Mouse (Mus musculus): ENCODE data around the gene Chtop. TPM values are rescaled to one million over a fixed set of nuclear protein-coding genes. Genes with fewer than 3 reads are reported as not detected.
A peak's percentile ranks its signal among the peaks of the same experiment; 100 is the strongest.

Chtop gene
- polyA plus RNA-seq, 1 experiment from 2014 or later: 78.2 TPM

DNA sequence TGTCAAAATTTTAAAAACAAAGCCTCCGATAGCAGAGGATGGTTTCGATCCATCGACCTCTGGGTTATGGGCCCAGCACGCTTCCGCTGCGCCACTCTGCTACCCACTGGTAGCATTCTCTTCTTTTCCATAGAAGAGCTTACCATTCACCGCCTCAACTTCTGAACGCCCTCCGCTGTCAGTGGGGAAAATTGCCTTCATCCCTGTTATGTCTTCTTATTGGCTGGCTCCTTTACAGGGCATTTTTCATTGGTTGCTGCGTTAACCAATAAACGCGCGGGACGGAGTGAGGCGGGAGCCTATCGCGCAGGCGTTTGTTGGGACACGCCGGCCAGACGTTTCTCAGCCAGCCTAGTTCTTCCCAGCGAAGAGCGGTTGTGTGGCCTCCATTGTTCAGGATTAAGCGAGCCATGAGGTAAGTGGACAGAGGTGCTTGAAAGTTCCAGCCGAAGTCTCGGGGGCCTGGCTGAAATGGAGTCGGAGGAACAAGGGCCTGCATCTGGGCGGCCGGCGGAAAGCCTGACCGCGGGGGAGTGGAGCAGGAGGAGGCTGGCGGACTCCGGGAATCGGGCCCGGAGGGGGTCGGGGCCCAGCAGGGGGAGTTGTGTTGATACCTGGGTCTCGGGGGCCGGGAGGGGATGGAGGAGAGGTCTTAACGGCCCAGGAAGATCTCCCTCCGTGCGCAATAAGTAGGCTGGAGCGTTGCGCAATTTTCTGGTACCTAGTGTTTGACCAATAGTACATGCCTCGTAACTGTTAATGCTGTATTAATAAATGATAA, 33.3 kb downstream of the Chtop start, which contains the start of gene Ilf2:
Ilf2 (plus strand) TSS at position 296 of the 781 bp plus-strand sequence.
- H3K27me3 ChIP-seq (replicated peaks; ENCODE audit: control insufficient read depth, insufficient read depth, low read length): no peaks in the 10 kb centered on the region
- H3K4me2 ChIP-seq: peak within 1 kb of the TSS; percentile 94
- H3K27ac ChIP-seq (ENCODE audit: low read depth, low read length): peak within 1 kb of the TSS; percentile 86
- ATAC-seq (replicated peaks; ENCODE audit: low FRiP score) (peak; percentile 98), DNase-seq (ENCODE audit: low spot score) (peak; percentile 97)
- H3K36me3 ChIP-seq (ENCODE audit: control insufficient read depth, insufficient read depth, low read length): peaks cover 22% of the 10 kb centered on the region
- peak within 1 kb of the TSS; percentile 90 for H3K4me3 ChIP-seq (ENCODE audit: low read depth, low read length)
- peaks cover 7% of the 10 kb centered on the region for H3K4me1 ChIP-seq (replicated peaks; ENCODE audit: control insufficient read depth, insufficient read depth, low read length)
- no peaks in the 10 kb centered on the region for H3K9me3 ChIP-seq (ENCODE audit: control insufficient read depth, low read length)
- WGBS: under 1% methylated on average over 45 of the region's 45 CpGs
- H3K9ac ChIP-seq (ENCODE audit: low read depth, low read length): peak within 1 kb of the TSS; percentile 85

- no peak for DNase-seq (ENCODE audit: low spot score)
- peaks cover 7% of the 10 kb centered on the region for H3K4me1 ChIP-seq (replicated peaks; ENCODE audit: control insufficient read depth, insufficient read depth, low read length)
- H3K9ac ChIP-seq (ENCODE audit: low read depth, low read length): no peak overlapping the region
- H3K4me3 ChIP-seq (ENCODE audit: low read depth, low read length): peak overlapping the region; percentile 39; the same call in 1 of the 2 replicates
- ATAC-seq (replicated peaks; ENCODE audit: low FRiP score): peak; percentile 3; the same call in 1 of the 2 replicates
- H3K9me3 ChIP-seq (ENCODE audit: control insufficient read depth, low read length): no peaks in the 10 kb centered on the region
- WGBS: 37% methylated on average over 15 of the region's 16 CpGs
- no peaks in the 10 kb centered on the region for H3K27me3 ChIP-seq (replicated peaks; ENCODE audit: control insufficient read depth, insufficient read depth, low read length)
- no peak overlapping the region for H3K27ac ChIP-seq (ENCODE audit: low read depth, low read length)
- H3K36me3 ChIP-seq (ENCODE audit: control insufficient read depth, insufficient read depth, low read length): peaks cover 20% of the 10 kb centered on the region
- peak overlapping the region; percentile 55 for H3K4me2 ChIP-seq
Observed at GRCm38 (mm10) chr3:90475151-90475830, 34.0 kb downstream of the Chtop start.

DNA sequence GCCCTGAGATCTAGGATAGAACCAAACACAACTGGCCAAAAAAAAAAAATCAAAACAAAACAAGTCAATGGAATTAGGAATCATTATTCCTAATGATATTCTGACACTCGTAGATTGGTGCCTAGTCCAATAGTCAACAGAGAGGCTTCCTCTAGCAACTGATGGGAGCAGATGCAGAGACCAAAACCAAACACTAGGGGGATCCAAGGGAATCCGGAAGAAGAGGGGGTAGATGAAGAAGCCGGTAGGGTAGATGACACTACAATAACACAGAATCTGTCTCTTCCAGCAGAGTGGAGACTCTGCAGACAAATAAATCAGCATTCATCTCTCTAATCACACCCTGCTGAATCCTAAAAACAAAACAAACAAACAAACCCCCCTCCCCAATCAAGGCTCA, 37.1 kb downstream of the Chtop start:
- Histone ChIP-seq H3K9me3 (ENCODE audit: control insufficient read depth, low read length) (no peaks in the 10 kb centered on the region), H3K4me1 (replicated peaks; ENCODE audit: control insufficient read depth, insufficient read depth, low read length) (peaks cover 5% of the 10 kb centered on the region), H3K36me3 (ENCODE audit: control insufficient read depth, insufficient read depth, low read length) (0 out of 2 replicates have a peak, but pooled peaks cover 1% of the 10 kb centered on the region), H3K4me3 (ENCODE audit: low read depth, low read length) (no peak overlapping the region), H3K9ac (ENCODE audit: low read depth, low read length) (no peak overlapping the region), H3K27me3 (replicated peaks; ENCODE audit: control insufficient read depth, insufficient read depth, low read length) (no peaks in the 10 kb centered on the region), H3K4me2 (no peak overlapping the region), H3K27ac (ENCODE audit: low read depth, low read length) (no peak overlapping the region)
- DNase-seq (ENCODE audit: low spot score) (no peak), ATAC-seq (replicated peaks; ENCODE audit: low FRiP score) (no peak)
- 20% methylated on average over 3 of the region's 3 CpGs for WGBS

GRCm38 (mm10) chr3:90467618-90468300, 41.5 kb downstream of the Chtop start:
- H3K27me3 ChIP-seq (replicated peaks; ENCODE audit: control insufficient read depth, insufficient read depth, low read length): peaks cover 34% of the 10 kb centered on the region
- WGBS: 88% methylated on average over 10 of the region's 10 CpGs
- H3K4me1 ChIP-seq (replicated peaks; ENCODE audit: control insufficient read depth, insufficient read depth, low read length): peaks cover 7% of the 10 kb centered on the region
- H3K27ac ChIP-seq (ENCODE audit: low read depth, low read length): no peak overlapping the region
- no peaks in the 10 kb centered on the region for H3K9me3 ChIP-seq (ENCODE audit: control insufficient read depth, low read length)
- H3K9ac ChIP-seq (ENCODE audit: low read depth, low read length): no peak overlapping the region
- no peak for DNase-seq (ENCODE audit: low spot score)
- no peak overlapping the region for H3K4me2 ChIP-seq
- H3K4me3 ChIP-seq (ENCODE audit: low read depth, low read length): no peak overlapping the region
- no peaks in the 10 kb centered on the region for H3K36me3 ChIP-seq (ENCODE audit: control insufficient read depth, insufficient read depth, low read length)
- ATAC-seq (replicated peaks; ENCODE audit: low FRiP score): no peak

GRCm38 (mm10) chr3:90466311-90466766, 43.0 kb downstream of the Chtop start:
- H3K27ac ChIP-seq (ENCODE audit: low read depth, low read length): no peak overlapping the region
- peaks cover 46% of the 10 kb centered on the region for H3K27me3 ChIP-seq (replicated peaks; ENCODE audit: control insufficient read depth, insufficient read depth, low read length)
- H3K4me3 ChIP-seq (ENCODE audit: low read depth, low read length): peak overlapping the region; percentile 52
- peak; percentile 43 for ATAC-seq (replicated peaks; ENCODE audit: low FRiP score)
- H3K9ac ChIP-seq (ENCODE audit: low read depth, low read length): no peak overlapping the region
- no peaks in the 10 kb centered on the region for H3K36me3 ChIP-seq (ENCODE audit: control insufficient read depth, insufficient read depth, low read length)
- peaks cover 7% of the 10 kb centered on the region for H3K4me1 ChIP-seq (replicated peaks; ENCODE audit: control insufficient read depth, insufficient read depth, low read length)
- peak overlapping the region; percentile 83 for H3K4me2 ChIP-seq
- H3K9me3 ChIP-seq (ENCODE audit: control insufficient read depth, low read length): no peaks in the 10 kb centered on the region
- 1% methylated on average over 15 of the region's 15 CpGs for WGBS
- peak; percentile 47 for DNase-seq (ENCODE audit: low spot score)

DNA sequence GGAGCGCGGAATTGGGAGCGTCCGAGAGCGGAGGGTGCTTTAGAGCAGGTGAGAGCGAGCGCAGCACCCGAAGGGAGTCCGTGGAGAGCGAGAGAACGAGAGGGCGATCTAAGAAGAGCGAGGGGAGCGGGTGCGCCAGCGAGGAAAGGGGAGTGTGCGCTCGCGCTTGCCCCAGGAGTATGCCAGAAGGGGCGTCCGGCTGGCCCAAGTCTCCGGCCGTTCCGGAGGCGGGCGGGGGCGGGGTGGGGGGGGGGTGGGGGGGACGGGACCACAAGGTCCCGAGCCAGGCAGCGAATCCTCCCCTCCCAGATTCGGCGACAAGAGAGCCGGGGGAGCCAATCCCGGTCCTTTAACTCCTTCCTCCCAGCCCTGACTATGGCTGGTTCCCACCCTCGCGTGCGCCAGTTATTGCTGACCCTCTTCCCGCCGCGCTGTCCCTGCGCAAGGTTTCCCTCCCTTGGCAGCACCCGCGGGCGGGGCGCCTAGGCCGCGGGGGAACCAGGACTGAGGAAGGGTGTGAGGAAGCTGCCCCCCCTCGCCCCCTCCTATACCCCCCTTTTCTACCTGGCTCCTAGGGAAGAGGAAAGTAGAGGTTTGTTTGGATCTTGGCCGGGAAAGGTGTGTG, 43.5 kb downstream of the Chtop start, which contains the start of gene Npr1:
Npr1 (minus strand) TSS at position 181 of the 625 bp plus-strand sequence.
- Histone ChIP-seq H3K27me3 (replicated peaks; ENCODE audit: control insufficient read depth, insufficient read depth, low read length) (peaks cover 46% of the 10 kb centered on the region), H3K9me3 (ENCODE audit: control insufficient read depth, low read length) (no peaks in the 10 kb centered on the region), H3K4me2 (peak within 1 kb of the TSS; percentile 83), H3K9ac (ENCODE audit: low read depth, low read length) (peak within 1 kb of the TSS; percentile 41), H3K27ac (ENCODE audit: low read depth, low read length) (no peak within 1 kb of the TSS), H3K4me1 (replicated peaks; ENCODE audit: control insufficient read depth, insufficient read depth, low read length) (peaks cover 7% of the 10 kb centered on the region), H3K36me3 (ENCODE audit: control insufficient read depth, insufficient read depth, low read length) (no peaks in the 10 kb centered on the region), H3K4me3 (ENCODE audit: low read depth, low read length) (peak within 1 kb of the TSS; percentile 52)
- peak; percentile 56 for ATAC-seq (replicated peaks; ENCODE audit: low FRiP score)
- peak; percentile 54 for DNase-seq (ENCODE audit: low spot score)
- WGBS: under 1% methylated on average over 29 of the region's 49 CpGs

GRCm38 (mm10) chr3:90465081-90465685, 44.1 kb downstream of the Chtop start:
- Histone ChIP-seq H3K4me1 (replicated peaks; ENCODE audit: control insufficient read depth, insufficient read depth, low read length) (peaks cover 7% of the 10 kb centered on the region), H3K4me3 (ENCODE audit: low read depth, low read length) (peak overlapping the region; percentile 52), H3K27me3 (replicated peaks; ENCODE audit: control insufficient read depth, insufficient read depth, low read length) (peaks cover 46% of the 10 kb centered on the region), H3K36me3 (ENCODE audit: control insufficient read depth, insufficient read depth, low read length) (no peaks in the 10 kb centered on the region), H3K9ac (ENCODE audit: low read depth, low read length) (peak overlapping the region; percentile 41), H3K9me3 (ENCODE audit: control insufficient read depth, low read length) (no peaks in the 10 kb centered on the region), H3K27ac (ENCODE audit: low read depth, low read length) (no peak overlapping the region), H3K4me2 (peak overlapping the region; percentile 83)
- 0 out of 2 replicates have a peak, but pooled peaks have one; percentile 30 for ATAC-seq (replicated peaks; ENCODE audit: low FRiP score)
- peak; percentile 60 for DNase-seq (ENCODE audit: low spot score)
- WGBS: 2% methylated on average over 75 of the region's 75 CpGs

Measured in liver, embryonic 11.5 days (tissue).